Mouse (Mus musculus): ENCODE results near the gene Myo6.

The Myo6 gene

GRCm38 (mm10) chr9:80233831-80234455 lies 69.1 kb downstream of the Myo6 start:
- no peak for DNase-seq (ENCODE audit: low read depth, low spot score)

- no peak for DNase-seq (ENCODE audit: low read depth, low spot score)
These were observed 72.5 kb downstream of the Myo6 start for GRCm38 (mm10) chr9:80237184-80237799.

GRCm38 (mm10) chr9:80241719-80242118 lies 76.9 kb downstream of the Myo6 start:
- no peak for DNase-seq (ENCODE audit: low read depth, low spot score)

- DNase-seq (ENCODE audit: low read depth, low spot score), result no peak
These were observed 87.3 kb downstream of the Myo6 start for GRCm38 (mm10) chr9:80252146-80252545.

GRCm38 (mm10) chr9:80253241-80253640 lies 88.4 kb downstream of the Myo6 start:
- DNase-seq (ENCODE audit: low read depth, low spot score), result no peak

GRCm38 (mm10) chr9:80256561-80256960 lies 91.7 kb downstream of the Myo6 start:
- no peak for DNase-seq (ENCODE audit: low read depth, low spot score)

GRCm38 (mm10) chr9:80258396-80258795 lies 93.6 kb downstream of the Myo6 start:
- DNase-seq (ENCODE audit: low read depth, low spot score), result peak; percentile 24

GRCm38 (mm10) chr9:80260905-80261304 lies 96.1 kb downstream of the Myo6 start:
- no peak for DNase-seq (ENCODE audit: low read depth, low spot score)

GRCm38 (mm10) chr9:80262367-80263026 lies 97.7 kb downstream of the Myo6 start:
- no peak for DNase-seq (ENCODE audit: low read depth, low spot score)

GRCm38 (mm10) chr9:80266086-80266485 lies 101.3 kb downstream of the Myo6 start:
- DNase-seq (ENCODE audit: low read depth, low spot score), result no peak

- DNase-seq (ENCODE audit: low read depth, low spot score), result no peak
These were observed 101.7 kb downstream of the Myo6 start for GRCm38 (mm10) chr9:80266507-80266906.

GRCm38 (mm10) chr9:80269596-80269995 lies 104.8 kb downstream of the Myo6 start:
- no peak for DNase-seq (ENCODE audit: low read depth, low spot score)

- no peak for DNase-seq (ENCODE audit: low read depth, low spot score)
These were observed 108.1 kb downstream of the Myo6 start for GRCm38 (mm10) chr9:80272951-80273350.

- DNase-seq (ENCODE audit: low read depth, low spot score), result no peak
These were observed 110.4 kb downstream of the Myo6 start for GRCm38 (mm10) chr9:80275053-80275771.

GRCm38 (mm10) chr9:80275772-80276134 lies 110.9 kb downstream of the Myo6 start:
- DNase-seq (ENCODE audit: low read depth, low spot score), result no peak

GRCm38 (mm10) chr9:80277157-80277556 lies 112.3 kb downstream of the Myo6 start:
- DNase-seq (ENCODE audit: low read depth, low spot score), result no peak

GRCm38 (mm10) chr9:80277770-80278169 lies 112.9 kb downstream of the Myo6 start:
- DNase-seq (ENCODE audit: low read depth, low spot score), result no peak

GRCm38 (mm10) chr9:80280724-80281123 lies 115.9 kb downstream of the Myo6 start:
- DNase-seq (ENCODE audit: low read depth, low spot score), result no peak

GRCm38 (mm10) chr9:80282426-80282825 lies 117.6 kb downstream of the Myo6 start:
- no peak for DNase-seq (ENCODE audit: low read depth, low spot score)

GRCm38 (mm10) chr9:80284539-80285174 lies 119.8 kb downstream of the Myo6 start:
- DNase-seq (ENCODE audit: low read depth, low spot score), result peak; percentile 79

- no peak for DNase-seq (ENCODE audit: low read depth, low spot score)
These were observed 122.0 kb downstream of the Myo6 start for GRCm38 (mm10) chr9:80286845-80287244.

GRCm38 (mm10) chr9:80293056-80293584 lies 128.3 kb downstream of the Myo6 start:
- DNase-seq (ENCODE audit: low read depth, low spot score), result no peak
